Mouse (Mus musculus): ENCODE data around the gene Tenm3. TPM values are rescaled to one million over a fixed set of nuclear protein-coding genes. Genes with fewer than 3 reads are reported as not detected.

Tenm3 gene
- polyA plus RNA-seq, 1 experiment, result 12.8 TPM

DNA sequence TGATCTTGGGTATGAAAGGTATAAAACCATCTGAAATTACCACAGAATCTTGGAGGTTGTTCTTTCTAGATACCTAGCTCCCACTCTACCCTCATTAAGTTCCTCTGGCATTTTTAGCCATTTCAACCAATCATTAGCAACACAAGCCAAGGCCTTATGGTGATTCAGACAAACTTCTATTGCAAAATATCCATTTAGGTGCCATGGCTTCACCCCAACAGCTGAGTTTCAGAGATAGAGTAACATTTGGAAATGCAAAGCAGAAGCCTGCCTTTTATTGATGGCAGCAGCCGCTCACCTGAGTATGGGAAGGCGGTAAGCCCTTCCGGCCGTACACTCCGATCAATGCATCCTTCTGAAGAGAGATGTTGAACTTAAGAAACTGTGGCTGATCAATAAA, 494.9 kb downstream of the Tenm3 start:
- TF ChIP-seq MAX (IDR thresholded peaks at IDR 0.05; ENCODE audit: low read depth) (no peak), CEBPB (IDR thresholded peaks at IDR 0.05; ENCODE audit: insufficient read depth, poor library complexity, severe bottlenecking) (no peak), POLR2A (IDR thresholded peaks at IDR 0.05; ENCODE audit: insufficient read length, low read depth) (no peak), E2F4 (IDR thresholded peaks at IDR 0.05; ENCODE audit: insufficient read depth) (no peak), MYOD1 (IDR thresholded peaks at IDR 0.05; ENCODE audit: control insufficient read depth in 1 of 3, insufficient read length in 2 of 3, low read depth in 2 of 3) (no peak), MYOG (IDR thresholded peaks at IDR 0.05; ENCODE audit: control insufficient read depth in 1 of 3, insufficient read depth in 1 of 3, insufficient read length in 2 of 3, low read depth in 2 of 3) (no peak), TCF3 (IDR thresholded peaks at IDR 0.05; ENCODE audit: insufficient read length, low read depth) (no peak), TCF12 (IDR thresholded peaks at IDR 0.05; ENCODE audit: insufficient read depth, poor library complexity, severe bottlenecking) (no peak), POLR2AphosphoS2 (IDR thresholded peaks at IDR 0.05; ENCODE audit: insufficient read length, low read depth) (no peak), USF1 (IDR thresholded peaks at IDR 0.05; ENCODE audit: low read depth) (no peak)
- Histone ChIP-seq H3K4me3 (no peak overlapping the region), H3K4me2 (ENCODE audit: low read depth) (no peak overlapping the region), H3ac (ENCODE audit: control insufficient read depth, insufficient read length) (no peak overlapping the region), H3K27me3 (ENCODE audit: control insufficient read depth, insufficient read depth, insufficient read length) (no peaks in the 10 kb centered on the region), H3K36me3 (ENCODE audit: control insufficient read depth, insufficient read depth) (no peaks in the 10 kb centered on the region), H3K79me2 (ENCODE audit: control insufficient read depth, insufficient read depth) (no peaks in the 10 kb centered on the region)

GRCm38 (mm10) chr8:48348386-48348785, 495.4 kb downstream of the Tenm3 start:
- TF ChIP-seq MAX (IDR thresholded peaks at IDR 0.05; ENCODE audit: low read depth), result no peak
- no peak for TF ChIP-seq TCF12 (IDR thresholded peaks at IDR 0.05; ENCODE audit: insufficient read depth, poor library complexity, severe bottlenecking)
- TF ChIP-seq REST (IDR thresholded peaks at IDR 0.05; ENCODE audit: insufficient read depth, insufficient read length), result no peak
- no peak for TF ChIP-seq POLR2AphosphoS2 (IDR thresholded peaks at IDR 0.05; ENCODE audit: insufficient read length, low read depth)
- TF ChIP-seq TCF3 (IDR thresholded peaks at IDR 0.05; ENCODE audit: insufficient read length, low read depth), result no peak
- TF ChIP-seq MYOG (IDR thresholded peaks at IDR 0.05; ENCODE audit: control insufficient read depth in 1 of 3, insufficient read depth in 1 of 3, insufficient read length in 2 of 3, low read depth in 2 of 3), result no peak
- TF ChIP-seq CEBPB (IDR thresholded peaks at IDR 0.05; ENCODE audit: insufficient read depth, poor library complexity, severe bottlenecking), result no peak
- TF ChIP-seq MYOD1 (IDR thresholded peaks at IDR 0.05; ENCODE audit: control insufficient read depth in 1 of 3, insufficient read length in 2 of 3, low read depth in 2 of 3), result no peak
- TF ChIP-seq E2F4 (IDR thresholded peaks at IDR 0.05; ENCODE audit: insufficient read depth), result no peak
- TF ChIP-seq POLR2A (IDR thresholded peaks at IDR 0.05; ENCODE audit: insufficient read length, low read depth), result no peak
- TF ChIP-seq USF1 (IDR thresholded peaks at IDR 0.05; ENCODE audit: low read depth), result no peak
- TF ChIP-seq SRF (IDR thresholded peaks at IDR 0.05; ENCODE audit: control insufficient read depth, insufficient read length, low read depth), result no peak

GRCm38 (mm10) chr8:48343067-48343420, 500.7 kb downstream of the Tenm3 start:
- Histone ChIP-seq H3K27me3 (ENCODE audit: control insufficient read depth, insufficient read depth, insufficient read length) (no peaks in the 10 kb centered on the region), H3K36me3 (ENCODE audit: control insufficient read depth, insufficient read depth) (no peaks in the 10 kb centered on the region), H3K79me2 (ENCODE audit: control insufficient read depth, insufficient read depth) (no peaks in the 10 kb centered on the region), H3K4me2 (ENCODE audit: low read depth) (no peak overlapping the region), H3ac (ENCODE audit: control insufficient read depth, insufficient read length) (no peak overlapping the region), H3K4me3 (no peak overlapping the region)
- TF ChIP-seq MAX (IDR thresholded peaks at IDR 0.05; ENCODE audit: low read depth) (no peak), TCF12 (IDR thresholded peaks at IDR 0.05; ENCODE audit: insufficient read depth, poor library complexity, severe bottlenecking) (no peak), USF1 (IDR thresholded peaks at IDR 0.05; ENCODE audit: low read depth) (no peak), MYOG (IDR thresholded peaks at IDR 0.05; ENCODE audit: control insufficient read depth in 1 of 3, insufficient read depth in 1 of 3, insufficient read length in 2 of 3, low read depth in 2 of 3) (no peak), REST (IDR thresholded peaks at IDR 0.05; ENCODE audit: insufficient read depth, insufficient read length) (no peak), SRF (IDR thresholded peaks at IDR 0.05; ENCODE audit: control insufficient read depth, insufficient read length, low read depth) (no peak), TCF3 (IDR thresholded peaks at IDR 0.05; ENCODE audit: insufficient read length, low read depth) (no peak), POLR2A (IDR thresholded peaks at IDR 0.05; ENCODE audit: insufficient read length, low read depth) (no peak), E2F4 (IDR thresholded peaks at IDR 0.05; ENCODE audit: insufficient read depth) (no peak), MYOD1 (IDR thresholded peaks at IDR 0.05; ENCODE audit: control insufficient read depth in 1 of 3, insufficient read length in 2 of 3, low read depth in 2 of 3) (no peak), CEBPB (IDR thresholded peaks at IDR 0.05; ENCODE audit: insufficient read depth, poor library complexity, severe bottlenecking) (no peak), POLR2AphosphoS2 (IDR thresholded peaks at IDR 0.05; ENCODE audit: insufficient read length, low read depth) (no peak)

More at GRCm38 (mm10) chr8:48348386-48348785, 495.4 kb downstream of the Tenm3 start:
- H3K36me3 ChIP-seq (ENCODE audit: control insufficient read depth, insufficient read depth), result no peaks in the 10 kb centered on the region
- H3K27me3 ChIP-seq (ENCODE audit: control insufficient read depth, insufficient read depth, insufficient read length), result no peaks in the 10 kb centered on the region
- H3ac ChIP-seq (ENCODE audit: control insufficient read depth, insufficient read length), result no peak overlapping the region
- no peak overlapping the region for H3K4me3 ChIP-seq
- H3K4me2 ChIP-seq (ENCODE audit: low read depth), result no peak overlapping the region
- H3K79me2 ChIP-seq (ENCODE audit: control insufficient read depth, insufficient read depth), result no peaks in the 10 kb centered on the region

DNA sequence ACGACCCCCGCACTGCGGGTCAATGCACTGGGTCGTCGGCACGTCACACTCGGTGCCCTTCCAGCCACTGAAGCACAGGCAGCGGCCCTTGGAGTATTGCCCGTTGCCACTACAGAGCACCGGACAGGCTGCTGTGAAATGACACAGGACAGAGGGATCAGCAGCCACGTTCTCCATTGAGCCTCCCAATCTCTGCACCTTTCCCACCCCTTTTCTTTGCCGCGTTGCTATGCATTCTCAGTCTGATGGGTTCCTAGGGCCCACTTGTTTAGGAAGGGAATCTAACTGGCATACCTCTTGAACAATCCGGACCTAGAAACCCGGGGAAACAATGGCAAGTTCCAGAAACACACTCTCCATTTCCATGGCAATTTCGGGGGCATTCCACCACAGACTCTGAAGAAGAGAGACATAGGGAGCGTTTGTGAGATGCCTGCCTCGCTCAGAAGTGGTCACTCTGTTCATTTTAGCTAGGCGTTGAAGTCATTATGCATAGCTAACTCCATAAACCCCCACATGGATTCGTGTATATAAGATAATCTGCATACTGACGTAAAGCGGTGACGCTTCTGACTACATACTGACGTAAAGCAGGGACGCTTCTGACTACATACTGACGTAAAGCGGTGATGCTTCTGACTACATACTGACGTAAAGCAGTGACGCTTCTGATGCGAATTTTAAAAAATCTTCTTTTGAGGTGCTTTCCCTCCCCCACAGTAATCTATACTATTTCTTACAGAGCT, 501.3 kb downstream of the Tenm3 start:
- H3K4me3 ChIP-seq, result no peak overlapping the region
- no peak overlapping the region for H3K4me2 ChIP-seq (ENCODE audit: low read depth)
- H3K27me3 ChIP-seq (ENCODE audit: control insufficient read depth, insufficient read depth, insufficient read length), result no peaks in the 10 kb centered on the region
- H3K79me2 ChIP-seq (ENCODE audit: control insufficient read depth, insufficient read depth), result no peaks in the 10 kb centered on the region
- TF ChIP-seq MYOD1 (IDR thresholded peaks at IDR 0.05; ENCODE audit: control insufficient read depth in 1 of 3, insufficient read length in 2 of 3, low read depth in 2 of 3) (no peak), MYOG (IDR thresholded peaks at IDR 0.05; ENCODE audit: control insufficient read depth in 1 of 3, insufficient read depth in 1 of 3, insufficient read length in 2 of 3, low read depth in 2 of 3) (no peak), CEBPB (IDR thresholded peaks at IDR 0.05; ENCODE audit: insufficient read depth, poor library complexity, severe bottlenecking) (no peak), TCF12 (IDR thresholded peaks at IDR 0.05; ENCODE audit: insufficient read depth, poor library complexity, severe bottlenecking) (no peak), MAX (IDR thresholded peaks at IDR 0.05; ENCODE audit: low read depth) (no peak), POLR2AphosphoS2 (IDR thresholded peaks at IDR 0.05; ENCODE audit: insufficient read length, low read depth) (no peak), E2F4 (IDR thresholded peaks at IDR 0.05; ENCODE audit: insufficient read depth) (no peak), TCF3 (IDR thresholded peaks at IDR 0.05; ENCODE audit: insufficient read length, low read depth) (no peak), SRF (IDR thresholded peaks at IDR 0.05; ENCODE audit: control insufficient read depth, insufficient read length, low read depth) (no peak), USF1 (IDR thresholded peaks at IDR 0.05; ENCODE audit: low read depth) (no peak)
- no peaks in the 10 kb centered on the region for H3K36me3 ChIP-seq (ENCODE audit: control insufficient read depth, insufficient read depth)
- no peak overlapping the region for H3ac ChIP-seq (ENCODE audit: control insufficient read depth, insufficient read length)
